Mouse (Mus musculus) urinary bladder, postnatal 4 days (tissue): ENCODE measurements around the gene Cyp46a1.
A peak's percentile ranks its signal among the peaks of the same experiment; 100 is the strongest.

Experiments used
- DNase-seq, 2 experiments: peaks; one replicate each; pipeline ENCODE4 v3.0.0; 2021 to 2022; ENCODE audit warnings: low spot score in 2 of 2

Gene Cyp46a1

DNA sequence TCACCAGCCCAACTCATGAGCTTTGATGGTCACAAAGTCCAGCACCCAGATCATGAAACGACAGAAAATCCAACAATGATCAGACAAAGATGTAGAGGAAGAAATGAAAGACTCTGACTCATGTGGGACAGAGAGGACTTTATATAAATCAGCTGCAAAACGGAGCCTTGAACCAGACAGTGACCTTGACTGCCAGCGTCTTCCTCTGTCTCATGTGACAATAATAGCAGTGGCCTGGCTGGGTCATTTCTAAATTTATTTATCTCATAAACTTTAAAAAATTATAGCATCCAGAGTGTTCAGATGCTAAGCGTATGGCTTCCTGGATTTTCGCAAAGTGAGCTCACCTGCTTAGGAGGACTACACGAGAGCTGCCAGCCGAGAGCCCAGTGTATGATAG lies 64.5 kb downstream of the Cyp46a1 start:
- DNase-seq: no peak

DNA sequence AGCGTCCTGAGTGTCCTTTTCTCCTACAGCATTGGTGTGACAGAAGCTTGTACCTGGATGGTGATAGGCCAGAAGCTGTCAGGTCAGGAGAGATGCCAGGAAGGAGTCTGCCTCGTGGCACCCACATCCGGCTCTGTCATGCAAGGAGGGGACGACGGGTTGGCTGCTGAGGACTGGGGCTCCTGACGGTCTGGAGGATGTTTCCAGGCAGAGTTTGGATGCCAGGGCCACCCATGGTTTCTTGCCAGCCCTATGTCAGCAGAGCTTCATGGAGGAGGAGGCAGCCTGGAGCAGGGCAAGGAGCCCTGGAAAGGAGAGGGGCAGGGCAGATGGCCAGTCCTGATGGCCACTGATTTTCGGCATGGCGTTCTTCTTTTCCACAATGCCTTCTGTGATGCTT lies 65.0 kb downstream of the Cyp46a1 start:
- DNase-seq: no peak

DNA sequence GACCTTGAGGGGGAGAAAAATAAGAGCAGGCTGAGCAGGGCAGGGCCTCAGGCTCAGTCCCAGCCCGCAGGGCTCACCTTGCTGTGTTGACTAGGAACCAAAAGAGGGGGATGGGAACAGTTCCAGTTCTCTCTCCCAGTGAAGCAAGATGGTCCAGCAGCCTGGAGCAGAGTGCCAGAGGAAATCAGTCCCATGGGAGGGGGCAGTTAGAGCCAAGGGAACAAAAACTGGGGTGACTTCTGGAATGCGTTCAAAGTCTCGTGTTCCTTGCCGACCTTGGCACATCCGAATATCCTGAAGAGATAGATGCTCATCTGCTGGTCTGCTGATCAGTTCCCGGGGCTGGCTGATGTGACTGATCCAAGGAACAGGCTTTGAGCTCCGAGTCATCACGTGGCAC lies 66.8 kb downstream of the Cyp46a1 start:
- DNase-seq: no peak

DNA sequence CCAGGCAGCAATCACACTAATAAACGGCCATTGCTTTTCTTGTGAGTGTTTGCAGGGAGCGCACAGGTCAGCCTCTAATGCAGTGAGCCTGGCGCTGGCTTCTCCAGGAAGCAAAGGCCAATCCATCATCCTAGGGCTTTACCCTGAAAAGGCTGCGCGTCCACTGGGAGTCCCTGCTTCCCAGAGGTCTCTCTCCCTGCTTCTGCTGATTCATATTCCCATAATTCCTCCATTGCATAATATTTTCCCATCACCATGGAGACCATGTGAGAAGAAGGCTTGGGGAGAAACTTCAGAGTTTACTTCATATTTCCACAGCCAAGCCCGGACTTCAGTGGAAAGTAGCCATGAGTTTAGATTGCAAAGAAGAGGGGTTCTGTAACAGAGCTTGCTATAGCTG lies 69.8 kb downstream of the Cyp46a1 start:
- DNase-seq: peak in 1 of 2 experiments; percentile 39

DNA sequence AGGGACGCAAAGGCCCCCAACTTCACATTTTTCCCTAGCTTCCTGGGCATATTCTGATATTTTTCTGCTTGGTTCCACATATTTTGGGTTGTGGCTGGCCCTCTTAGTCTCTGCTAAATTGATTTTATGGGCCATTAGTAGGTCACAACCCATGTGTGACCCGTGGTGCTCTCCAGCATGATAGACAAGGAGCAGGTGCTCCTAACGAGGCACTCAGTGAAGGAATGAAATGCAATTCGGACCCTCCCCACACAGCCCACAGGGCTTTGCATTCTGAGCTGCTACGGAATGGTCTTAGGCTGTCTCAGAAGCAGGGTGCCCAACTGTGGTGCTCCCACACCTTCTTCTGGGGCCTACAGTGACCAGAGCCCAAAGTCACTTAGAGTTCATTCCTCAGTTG lies 74.9 kb downstream of the Cyp46a1 start:
- DNase-seq: no peak

DNA sequence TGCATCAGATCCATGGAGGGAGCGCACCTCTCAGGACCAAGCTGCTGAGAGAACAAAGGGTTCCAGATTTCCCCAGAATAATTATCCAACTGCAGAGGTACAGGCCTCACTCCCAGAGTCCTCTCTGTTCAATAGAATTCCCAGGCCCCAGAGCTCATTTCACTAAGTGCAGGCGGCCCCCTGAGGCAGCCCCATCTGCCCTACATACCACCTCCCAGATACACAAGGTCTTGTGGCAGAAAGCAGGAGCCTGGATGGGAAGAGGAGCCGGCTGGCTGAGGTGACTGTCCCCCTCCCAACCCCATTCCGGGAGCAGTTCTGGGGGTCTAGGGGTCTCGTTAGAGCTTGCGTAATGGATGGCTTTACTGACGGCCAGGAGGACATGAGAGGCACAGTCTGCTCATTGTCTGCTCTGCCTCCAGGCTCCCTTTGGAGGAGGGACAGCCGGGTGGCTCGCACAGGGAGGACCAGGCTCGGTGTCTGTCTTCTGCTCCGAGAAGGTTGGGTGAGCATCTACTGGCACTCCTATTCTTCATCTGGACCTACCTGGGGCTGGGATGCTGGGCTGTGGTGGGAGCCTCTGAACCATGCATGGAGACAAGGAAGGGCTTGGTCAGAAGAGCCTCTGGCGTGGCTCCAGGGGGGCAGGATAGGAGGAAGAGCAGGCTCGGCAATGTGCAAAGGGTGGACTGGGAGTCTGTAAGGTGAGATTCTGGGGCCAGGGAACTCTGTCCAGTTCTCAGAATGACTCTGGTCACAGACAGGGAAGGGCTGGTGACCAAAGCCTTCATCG lies 76.4 kb downstream of the Cyp46a1 start:
- DNase-seq: no peak
